Mouse (Mus musculus): ENCODE data around the gene Dnah3.

Dnah3 gene

GRCm38 (mm10) chr7:120054016-120054415, 41.1 kb downstream of the Dnah3 start:
- no peak for DNase-seq (ENCODE audit: low spot score)

GRCm38 (mm10) chr7:120050447-120050846, 44.6 kb downstream of the Dnah3 start:
- no peak for DNase-seq (ENCODE audit: low spot score)

- no peak for DNase-seq (ENCODE audit: low spot score)
These were observed 51.1 kb downstream of the Dnah3 start for GRCm38 (mm10) chr7:120043990-120044389.

GRCm38 (mm10) chr7:120036422-120036821, 58.7 kb downstream of the Dnah3 start:
- DNase-seq (ENCODE audit: low spot score) = no peak

GRCm38 (mm10) chr7:120034996-120035395, 60.1 kb downstream of the Dnah3 start:
- DNase-seq (ENCODE audit: low spot score) = no peak

GRCm38 (mm10) chr7:120034566-120034965, 60.5 kb downstream of the Dnah3 start:
- DNase-seq (ENCODE audit: low spot score) = no peak

GRCm38 (mm10) chr7:120028669-120029068, 66.4 kb downstream of the Dnah3 start:
- no peak for DNase-seq (ENCODE audit: low spot score)

GRCm38 (mm10) chr7:119997066-119997465, 98.0 kb downstream of the Dnah3 start:
- DNase-seq (ENCODE audit: low spot score) = no peak

GRCm38 (mm10) chr7:119985279-119985912, 109.7 kb downstream of the Dnah3 start:
- no peak for DNase-seq (ENCODE audit: low spot score)

- no peak for DNase-seq (ENCODE audit: low spot score)
These were observed 114.9 kb downstream of the Dnah3 start for GRCm38 (mm10) chr7:119980170-119980569.

GRCm38 (mm10) chr7:119978576-119978975, 116.5 kb downstream of the Dnah3 start:
- DNase-seq (ENCODE audit: low spot score) = no peak

- no peak for DNase-seq (ENCODE audit: low spot score)
These were observed 117.5 kb downstream of the Dnah3 start for GRCm38 (mm10) chr7:119977574-119977973.

- DNase-seq (ENCODE audit: low spot score) = no peak
These were observed 118.8 kb downstream of the Dnah3 start for GRCm38 (mm10) chr7:119976256-119976655.

GRCm38 (mm10) chr7:119974214-119974613, 120.9 kb downstream of the Dnah3 start:
- no peak for DNase-seq (ENCODE audit: low spot score)

- DNase-seq (ENCODE audit: low spot score) = no peak
These were observed 125.8 kb downstream of the Dnah3 start for GRCm38 (mm10) chr7:119969320-119969719.

- DNase-seq (ENCODE audit: low spot score) = no peak
These were observed 129.3 kb downstream of the Dnah3 start for GRCm38 (mm10) chr7:119965651-119966395.

- DNase-seq (ENCODE audit: low spot score) = no peak
These were observed 129.9 kb downstream of the Dnah3 start for GRCm38 (mm10) chr7:119965205-119965604.

GRCm38 (mm10) chr7:119961107-119961506, 134.0 kb downstream of the Dnah3 start:
- no peak for DNase-seq (ENCODE audit: low spot score)

- no peak for DNase-seq (ENCODE audit: low spot score)
These were observed 134.5 kb downstream of the Dnah3 start for GRCm38 (mm10) chr7:119960546-119960945.

GRCm38 (mm10) chr7:119960006-119960405, 135.1 kb downstream of the Dnah3 start:
- no peak for DNase-seq (ENCODE audit: low spot score)

- no peak for DNase-seq (ENCODE audit: low spot score)
These were observed 135.6 kb downstream of the Dnah3 start for GRCm38 (mm10) chr7:119959491-119959890.

- no peak for DNase-seq (ENCODE audit: low spot score)
These were observed 136.0 kb downstream of the Dnah3 start for GRCm38 (mm10) chr7:119959091-119959490.

GRCm38 (mm10) chr7:119957421-119957820, 137.7 kb downstream of the Dnah3 start:
- no peak for DNase-seq (ENCODE audit: low spot score)

- no peak for DNase-seq (ENCODE audit: low spot score)
These were observed 141.0 kb downstream of the Dnah3 start for GRCm38 (mm10) chr7:119954047-119954446.

Measured in embryo, embryonic 10 days (tissue).